Mouse (Mus musculus) limb, embryonic 11.5 days (tissue): ENCODE results near the gene Ctrb1. TPM values are rescaled to one million over a fixed set of nuclear protein-coding genes. Genes with fewer than 3 reads are reported as not detected.

Source experiments
- ATAC-seq: fragments of 200-750 bp; cut with Nextera tagmentation; 2 replicates; pipeline ENCODE4 v1.8.0; 2017; ENCODE audit warnings: low read depth; ENCODE audit not compliant: insufficient number of reproducible peaks, low FRiP score, low TSS enrichment
- DNase-seq: peaks from one replicate; pipeline ENCODE4 v3.0.0-alpha.2; 2015; ENCODE audit warnings: low spot score
- H3K27ac ChIP-seq: fragments of 300-500 bp; sonication (generic); replicated peaks from 2 replicates; pipeline ENCODE4 v1.5.1; 2014; ENCODE audit warnings: low read depth, mild to moderate bottlenecking, low read length
- H3K27me3 ChIP-seq: fragments of 300-500 bp; sonication (generic); 2 replicates; pipeline ENCODE4 v1.6.1; 2014; ENCODE audit warnings: mild to moderate bottlenecking, low read length, mixed read lengths; ENCODE audit not compliant: control insufficient read depth, insufficient read depth
- H3K36me3 ChIP-seq: fragments of 300-500 bp; sonication (generic); 2 replicates; pipeline ENCODE4 v1.6.1; 2014; ENCODE audit warnings: mild to moderate bottlenecking, low read length, moderate library complexity, mixed read lengths; ENCODE audit not compliant: control insufficient read depth, insufficient read depth
- H3K4me1 ChIP-seq: fragments of 300-500 bp; sonication (generic); 2 replicates; pipeline ENCODE4 v1.6.1; 2014; ENCODE audit warnings: low read length, mixed read lengths; ENCODE audit not compliant: control insufficient read depth, insufficient read depth
- H3K4me2 ChIP-seq: fragments of 300-500 bp; sonication (generic); 2 replicates; pipeline ENCODE4 v1.6.1; 2014; ENCODE audit warnings: low read depth, mild to moderate bottlenecking, moderate library complexity; ENCODE audit not compliant: severe bottlenecking
- H3K4me3 ChIP-seq: fragments of 300-500 bp; sonication (generic); 2 replicates; pipeline ENCODE4 v1.5.1; 2014; ENCODE audit warnings: low read depth, low read length
- H3K9ac ChIP-seq: fragments of 300-500 bp; sonication (generic); 2 replicates; pipeline ENCODE4 v1.6.1; 2014; ENCODE audit warnings: mild to moderate bottlenecking, low read length
- H3K9me3 ChIP-seq: fragments of 300-500 bp; sonication (generic); 2 replicates; pipeline ENCODE4 v1.6.1; 2016; ENCODE audit warnings: low read length; ENCODE audit not compliant: control insufficient read depth
- WGBS: fragments of 180-500 bp; shearing (Covaris S2); extraction: QIAGEN DNeasy Blood & Tissue Kit; methylation state at CpG from one replicate; pipeline ENCODE4 v1.1.7; 2014; 5-methylcytosine and 5-hydroxymethylcytosine counted together
- polyA plus RNA-seq: library from polyadenylated mRNA; unstranded; fragments of >200 nt; fragmentation: Nextera tagmentation; extraction: Ambion mirVana; gene quantifications from 2 replicates; pipeline ENCODE4 v1.2.1, GENCODE M21; 2014

Gene Ctrb1
- polyA plus RNA-seq, 1 experiment from 2014 or later = not detected

- H3K4me2 ChIP-seq = no peak overlapping the region
- DNase-seq = no peak
- no peaks in the 10 kb centered on the region for H3K27me3 ChIP-seq
- H3K27ac ChIP-seq = no peak overlapping the region
- H3K4me1 ChIP-seq = 0 out of 2 replicates have a peak, but pooled peaks cover 5% of the 10 kb centered on the region
- no peak overlapping the region for H3K4me3 ChIP-seq
- ATAC-seq = no peak
- H3K36me3 ChIP-seq = 0 out of 2 replicates have a peak, but pooled peaks cover 2% of the 10 kb centered on the region
- no peak overlapping the region for H3K9ac ChIP-seq
- WGBS = 63% methylated on average over 5 of the region's 5 CpGs
- H3K9me3 ChIP-seq = no peaks in the 10 kb centered on the region
These were observed 14.9 kb upstream of the Ctrb1 start for GRCm38 (mm10) chr8:111705699-111706098.

- H3K4me2 ChIP-seq = no peak overlapping the region
These were observed 14.4 kb upstream of the Ctrb1 start for GRCm38 (mm10) chr8:111705222-111705621.

GRCm38 (mm10) chr8:111704585-111704984 is 13.8 kb upstream of the Ctrb1 start:
- H3K27me3 ChIP-seq = no peaks in the 10 kb centered on the region
- no peak for DNase-seq
- no peak for ATAC-seq
- H3K4me2 ChIP-seq = no peak overlapping the region
- 90% methylated on average over 12 of the region's 12 CpGs for WGBS
- H3K27ac ChIP-seq = no peak overlapping the region
- no peaks in the 10 kb centered on the region for H3K36me3 ChIP-seq
- no peak overlapping the region for H3K9ac ChIP-seq
- no peak overlapping the region for H3K4me3 ChIP-seq
- no peaks in the 10 kb centered on the region for H3K9me3 ChIP-seq
- 0 out of 2 replicates have a peak, but pooled peaks cover 5% of the 10 kb centered on the region for H3K4me1 ChIP-seq

More at GRCm38 (mm10) chr8:111705222-111705621, 14.4 kb upstream of the Ctrb1 start:
- no peaks in the 10 kb centered on the region for H3K9me3 ChIP-seq
- DNase-seq (no peak), ATAC-seq (no peak)
- no peak overlapping the region for H3K4me3 ChIP-seq
- no peak overlapping the region for H3K27ac ChIP-seq
- 70% methylated on average over 3 of the region's 3 CpGs for WGBS
- 0 out of 2 replicates have a peak, but pooled peaks cover 5% of the 10 kb centered on the region for H3K4me1 ChIP-seq
- no peak overlapping the region for H3K9ac ChIP-seq
- no peaks in the 10 kb centered on the region for H3K27me3 ChIP-seq
- no peaks in the 10 kb centered on the region for H3K36me3 ChIP-seq

- Histone ChIP-seq H3K9me3 (no peaks in the 10 kb centered on the region), H3K9ac (no peak overlapping the region), H3K27me3 (no peaks in the 10 kb centered on the region), H3K27ac (no peak overlapping the region), H3K4me2 (no peak overlapping the region), H3K4me3 (no peak overlapping the region), H3K4me1 (no peaks in the 10 kb centered on the region), H3K36me3 (no peaks in the 10 kb centered on the region)
- WGBS = 87% methylated on average over 9 of the region's 9 CpGs
- DNase-seq = no peak
- ATAC-seq = no peak
These were observed 10.6 kb upstream of the Ctrb1 start for GRCm38 (mm10) chr8:111701380-111701779.

GRCm38 (mm10) chr8:111700740-111701139 is 9.9 kb upstream of the Ctrb1 start:
- ATAC-seq (no peak), DNase-seq (no peak)
- Histone ChIP-seq H3K27ac (no peak overlapping the region), H3K9me3 (no peaks in the 10 kb centered on the region), H3K9ac (no peak overlapping the region), H3K27me3 (no peaks in the 10 kb centered on the region), H3K4me3 (no peak overlapping the region), H3K4me1 (no peaks in the 10 kb centered on the region), H3K4me2 (no peak overlapping the region), H3K36me3 (no peaks in the 10 kb centered on the region)
- 85% methylated on average over 5 of the region's 5 CpGs for WGBS

GRCm38 (mm10) chr8:111700201-111700600 is 9.4 kb upstream of the Ctrb1 start:
- Histone ChIP-seq H3K4me2 (no peak overlapping the region), H3K27me3 (no peaks in the 10 kb centered on the region), H3K4me1 (no peaks in the 10 kb centered on the region), H3K9me3 (no peaks in the 10 kb centered on the region), H3K9ac (no peak overlapping the region), H3K36me3 (no peaks in the 10 kb centered on the region), H3K4me3 (no peak overlapping the region), H3K27ac (no peak overlapping the region)
- WGBS = 80% methylated on average over 3 of the region's 3 CpGs
- no peak for ATAC-seq
- no peak for DNase-seq

GRCm38 (mm10) chr8:111699035-111699434 is 8.2 kb upstream of the Ctrb1 start:
- Histone ChIP-seq H3K36me3 (no peaks in the 10 kb centered on the region), H3K27ac (no peak overlapping the region), H3K4me2 (no peak overlapping the region), H3K27me3 (no peaks in the 10 kb centered on the region), H3K9ac (no peak overlapping the region), H3K4me1 (no peaks in the 10 kb centered on the region), H3K4me3 (no peak overlapping the region), H3K9me3 (no peaks in the 10 kb centered on the region)
- 26% methylated on average over 1 of the region's 1 CpGs for WGBS
- DNase-seq (no peak), ATAC-seq (no peak)

GRCm38 (mm10) chr8:111697655-111698054 is 6.8 kb upstream of the Ctrb1 start:
- 79% methylated on average over 10 of the region's 10 CpGs for WGBS
- H3K27ac ChIP-seq = no peak overlapping the region
- H3K9me3 ChIP-seq = no peaks in the 10 kb centered on the region
- H3K9ac ChIP-seq = no peak overlapping the region
- H3K27me3 ChIP-seq = no peaks in the 10 kb centered on the region
- H3K4me1 ChIP-seq = 0 out of 2 replicates have a peak, but pooled peaks cover 2% of the 10 kb centered on the region
- H3K4me3 ChIP-seq = no peak overlapping the region
- H3K4me2 ChIP-seq = no peak overlapping the region
- no peak for DNase-seq
- no peaks in the 10 kb centered on the region for H3K36me3 ChIP-seq
- no peak for ATAC-seq

- DNase-seq (no peak), ATAC-seq (no peak)
- Histone ChIP-seq H3K9me3 (no peaks in the 10 kb centered on the region), H3K9ac (no peak overlapping the region), H3K4me3 (no peak overlapping the region), H3K4me2 (no peak overlapping the region), H3K4me1 (0 out of 2 replicates have a peak, but pooled peaks cover 2% of the 10 kb centered on the region), H3K27me3 (no peaks in the 10 kb centered on the region), H3K27ac (no peak overlapping the region), H3K36me3 (no peaks in the 10 kb centered on the region)
- WGBS = 68% methylated on average over 7 of the region's 7 CpGs
These were observed 4.6 kb upstream of the Ctrb1 start for GRCm38 (mm10) chr8:111695441-111695840.
